Mouse (Mus musculus) T-helper 1 cell (primary cell): ENCODE results near the gene Emilin3.

ENCODE experiments used
- in situ Hi-C: fragments of 300-600 bp; cut with MboI, MseI; formaldehyde crosslinking; loops from one replicate; pipeline ENCODE4 v1.15.1; 2025; ENCODE audit warnings: high pct_unique_total_duplicates

Gene Emilin3

DNA sequence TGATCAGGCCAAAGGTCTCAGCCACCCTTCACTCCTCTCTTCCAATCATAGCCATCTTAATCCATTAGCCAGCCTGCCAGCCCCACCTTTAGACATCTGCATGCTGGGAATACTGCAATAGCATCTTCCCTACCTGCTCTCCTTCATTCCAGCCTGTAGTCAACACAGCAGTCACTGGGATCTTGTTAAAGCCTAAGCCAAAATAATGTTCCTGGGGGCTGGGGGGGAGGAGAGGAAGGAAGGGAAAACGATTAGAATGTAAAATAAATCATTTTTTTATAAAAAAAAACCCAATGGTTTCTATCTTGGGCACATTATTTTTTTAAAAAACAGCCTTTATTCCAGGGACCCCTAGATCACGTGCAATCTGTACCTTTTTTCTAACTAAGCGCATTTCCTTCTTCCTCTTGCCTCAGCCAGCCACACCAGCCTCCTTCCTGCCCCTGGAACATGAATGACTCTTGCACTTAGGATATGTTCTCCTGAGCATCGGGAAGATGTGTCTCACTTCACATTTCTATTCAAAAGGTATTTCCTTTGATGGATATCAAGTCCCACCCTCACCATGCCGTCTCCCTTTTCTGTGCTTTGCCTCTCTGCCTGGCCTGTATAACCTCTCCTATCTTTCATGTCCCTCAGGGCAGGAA, 37.8 kb downstream of the Emilin3 start:
- in situ Hi-C loops, result no loop called here

DNA sequence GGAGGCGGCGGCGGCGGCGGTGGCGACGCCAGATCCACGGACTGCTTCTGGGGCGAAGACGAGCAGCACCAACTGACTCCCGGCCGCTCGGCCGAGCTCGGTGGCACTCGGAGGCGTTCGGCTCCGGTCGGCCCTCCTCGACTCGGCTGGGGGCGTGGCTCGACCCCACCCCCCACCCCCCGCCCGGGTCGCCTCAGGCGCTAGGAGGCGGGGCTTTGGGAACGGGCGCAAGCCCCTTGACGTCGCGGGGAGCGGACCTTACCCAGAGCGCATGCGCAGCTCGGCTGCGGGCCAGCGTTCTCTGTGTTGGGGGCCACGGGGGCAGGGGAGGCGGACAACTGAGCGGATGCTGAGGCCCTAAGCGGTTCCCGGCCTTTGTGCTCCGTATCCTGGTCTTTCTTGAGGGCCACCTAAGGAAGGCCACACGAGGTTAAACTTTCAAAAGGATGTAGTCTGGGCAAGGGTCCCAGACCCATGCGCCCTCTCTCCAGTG, 39.2 kb downstream of the Emilin3 start, which contains the start of gene Zhx3:
TSS of gene Zhx3 (minus strand) at position 109 of the 493 bp plus-strand sequence.
- in situ Hi-C loops, result no loop called here

DNA sequence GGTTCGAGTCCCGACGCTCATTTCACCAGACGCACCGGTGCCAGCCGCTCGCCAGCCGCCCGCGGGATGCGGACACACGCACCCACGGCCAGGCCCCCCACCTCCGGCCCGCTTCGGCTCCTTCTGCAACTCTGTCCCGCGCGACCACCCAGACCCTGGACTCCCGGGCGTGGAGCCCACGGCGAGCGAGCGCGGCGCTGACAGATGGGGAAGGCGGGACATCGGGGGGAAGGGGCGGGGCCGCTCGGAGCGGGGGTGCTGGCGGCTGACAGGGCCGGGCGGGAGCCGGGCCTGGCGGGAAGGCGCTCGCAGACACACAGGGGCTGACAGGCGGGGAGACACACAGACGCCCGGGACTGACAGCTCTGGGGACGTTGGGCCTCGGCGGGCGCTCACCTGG, 39.7 kb downstream of the Emilin3 start:
- in situ Hi-C loops, result no loop called here

DNA sequence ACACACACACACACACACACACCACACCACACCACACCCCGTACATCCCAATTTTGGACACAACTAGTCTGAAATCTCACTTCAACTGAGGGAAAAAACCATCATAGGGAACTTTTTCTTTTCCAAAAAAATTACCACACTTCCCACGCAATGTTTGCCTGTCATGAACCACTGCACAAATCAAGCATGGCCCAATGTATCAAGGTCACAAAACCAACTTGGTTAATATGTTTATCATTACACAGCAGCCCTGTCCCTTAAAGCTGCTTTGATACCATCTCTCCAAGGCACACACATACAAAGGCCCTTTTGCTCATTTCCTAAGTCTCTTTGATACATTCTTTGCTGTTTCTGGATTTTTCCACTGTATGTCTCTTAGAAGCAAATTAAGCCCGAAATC, 40.8 kb downstream of the Emilin3 start:
- in situ Hi-C loops, result no loop called here

DNA sequence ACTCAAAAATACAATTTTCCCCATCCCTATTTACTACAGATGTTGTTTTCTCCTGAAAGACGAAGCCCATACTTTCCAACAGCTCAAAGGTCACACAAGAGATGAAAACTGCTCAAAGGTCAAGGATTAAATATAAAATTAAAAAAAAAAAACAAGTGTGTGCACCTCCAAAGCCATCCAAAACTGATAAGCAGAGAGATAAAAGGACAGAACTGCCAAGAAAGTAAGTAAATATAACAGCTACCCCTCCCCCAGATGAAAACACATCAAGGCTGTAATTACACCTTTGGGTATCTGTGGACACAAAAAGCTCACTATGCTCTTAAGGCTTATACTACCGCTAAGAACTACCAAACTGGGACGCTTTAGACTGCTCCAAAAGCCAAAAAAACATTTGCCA, 42.7 kb downstream of the Emilin3 start:
- in situ Hi-C loops, result no loop called here

DNA sequence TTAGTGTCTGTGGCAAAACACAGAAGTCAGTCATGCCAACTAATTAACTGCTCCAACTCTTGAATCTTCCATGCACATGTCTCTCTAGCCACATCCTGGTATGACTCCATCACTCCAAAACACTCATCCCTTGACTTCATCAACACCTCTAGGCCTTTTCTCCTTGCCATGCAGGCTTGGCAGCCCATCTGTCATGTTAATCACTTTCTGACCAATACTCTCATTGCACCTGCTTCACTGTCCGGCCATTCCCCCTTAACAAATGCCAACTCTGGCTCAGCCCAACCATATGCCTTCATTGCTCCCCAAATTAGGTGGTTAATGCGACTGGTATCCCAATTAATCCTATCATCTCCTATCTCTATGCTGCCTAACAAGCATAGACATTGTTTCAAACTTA, 46.9 kb downstream of the Emilin3 start:
- in situ Hi-C loops, result no loop called here

DNA sequence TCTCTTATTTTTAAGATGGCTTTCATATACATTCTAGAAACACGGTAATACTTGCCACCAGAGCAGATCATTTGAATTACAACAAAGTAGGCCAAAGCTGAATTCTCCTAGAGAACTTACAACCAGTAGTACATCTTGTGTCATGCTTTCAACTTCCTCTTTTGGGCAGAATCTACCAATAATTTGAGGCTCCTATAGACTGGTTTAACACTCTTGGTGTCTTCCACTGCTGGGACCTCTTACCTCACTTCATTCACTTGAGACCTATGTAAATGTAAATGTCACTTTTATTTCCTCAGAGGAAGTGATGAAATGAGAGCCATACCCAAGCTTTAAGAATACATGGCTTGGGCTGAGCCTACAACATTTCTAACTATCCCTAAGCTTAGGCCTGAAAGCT, 48.0 kb downstream of the Emilin3 start:
- in situ Hi-C loops, result no loop called here

DNA sequence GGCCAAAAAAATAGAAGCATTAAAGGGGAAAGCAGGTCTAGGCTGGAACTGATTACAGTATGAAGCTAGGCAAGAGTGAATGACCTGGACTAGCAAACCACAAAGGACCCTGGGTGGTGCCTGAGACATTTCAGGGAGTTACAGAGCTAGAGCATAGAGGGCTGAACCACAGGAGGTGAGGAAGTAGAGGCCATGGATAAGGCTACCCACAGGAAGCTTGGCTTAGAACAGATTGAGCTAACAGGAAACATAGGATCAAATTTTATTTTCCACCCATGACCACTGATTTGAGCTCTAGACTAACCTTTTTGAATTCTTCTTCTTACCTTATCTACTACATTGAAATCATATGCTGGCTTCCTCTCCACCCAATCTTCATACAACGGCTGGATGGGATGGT, 51.8 kb downstream of the Emilin3 start:
- in situ Hi-C loops, result no loop called here
